Mouse (Mus musculus) midbrain, embryonic 10.5 days (tissue): Measurements from ENCODE around the gene Chst1. TPM values are rescaled to one million over a fixed set of nuclear protein-coding genes. Genes with fewer than 3 reads are reported as not detected.

Source experiments
- DNase-seq: peaks from one replicate; pipeline ENCODE4 v3.0.0-alpha.2; 2017; ENCODE audit warnings: low spot score
- H3K27ac ChIP-seq: fragments of 300-500 bp; sonication (generic); replicated peaks from 2 replicates; pipeline ENCODE4 v1.5.1; 2016; ENCODE audit warnings: mild to moderate bottlenecking
- H3K27me3 ChIP-seq: fragments of 300-500 bp; sonication (generic); 2 replicates; pipeline ENCODE4 v1.6.1; 2016; ENCODE audit warnings: low read depth, mild to moderate bottlenecking; ENCODE audit not compliant: poor library complexity, severe bottlenecking
- H3K36me3 ChIP-seq: fragments of 300-500 bp; sonication (generic); 2 replicates; pipeline ENCODE4 v1.6.1; 2016; ENCODE audit warnings: mild to moderate bottlenecking, moderate library complexity
- H3K4me1 ChIP-seq: fragments of 300-500 bp; sonication (generic); 2 replicates; pipeline ENCODE4 v1.6.1; 2016
- H3K4me3 ChIP-seq: fragments of 300-500 bp; sonication (generic); 2 replicates; pipeline ENCODE4 v1.5.1; 2016; ENCODE audit warnings: mild to moderate bottlenecking, moderate library complexity
- H3K9me3 ChIP-seq: fragments of 300-500 bp; sonication (generic); replicated peaks from 2 replicates; pipeline ENCODE4 v1.6.1; 2016; ENCODE audit warnings: mild to moderate bottlenecking
- WGBS: fragments of 180-500 bp; shearing (Covaris S2); methylation state at CpG from one replicate; pipeline ENCODE4 v1.1.7; 2016; 5-methylcytosine and 5-hydroxymethylcytosine counted together
- polyA plus RNA-seq: library from polyadenylated mRNA; unstranded; fragments of >200 nt; fragmentation: Nextera tagmentation; extraction: Ambion mirVana; gene quantifications from 2 replicates; pipeline ENCODE4 v1.2.1, GENCODE M21; 2016

Chst1 gene
- polyA plus RNA-seq = 5.1 and 5.7 TPM in 2 replicates

DNA sequence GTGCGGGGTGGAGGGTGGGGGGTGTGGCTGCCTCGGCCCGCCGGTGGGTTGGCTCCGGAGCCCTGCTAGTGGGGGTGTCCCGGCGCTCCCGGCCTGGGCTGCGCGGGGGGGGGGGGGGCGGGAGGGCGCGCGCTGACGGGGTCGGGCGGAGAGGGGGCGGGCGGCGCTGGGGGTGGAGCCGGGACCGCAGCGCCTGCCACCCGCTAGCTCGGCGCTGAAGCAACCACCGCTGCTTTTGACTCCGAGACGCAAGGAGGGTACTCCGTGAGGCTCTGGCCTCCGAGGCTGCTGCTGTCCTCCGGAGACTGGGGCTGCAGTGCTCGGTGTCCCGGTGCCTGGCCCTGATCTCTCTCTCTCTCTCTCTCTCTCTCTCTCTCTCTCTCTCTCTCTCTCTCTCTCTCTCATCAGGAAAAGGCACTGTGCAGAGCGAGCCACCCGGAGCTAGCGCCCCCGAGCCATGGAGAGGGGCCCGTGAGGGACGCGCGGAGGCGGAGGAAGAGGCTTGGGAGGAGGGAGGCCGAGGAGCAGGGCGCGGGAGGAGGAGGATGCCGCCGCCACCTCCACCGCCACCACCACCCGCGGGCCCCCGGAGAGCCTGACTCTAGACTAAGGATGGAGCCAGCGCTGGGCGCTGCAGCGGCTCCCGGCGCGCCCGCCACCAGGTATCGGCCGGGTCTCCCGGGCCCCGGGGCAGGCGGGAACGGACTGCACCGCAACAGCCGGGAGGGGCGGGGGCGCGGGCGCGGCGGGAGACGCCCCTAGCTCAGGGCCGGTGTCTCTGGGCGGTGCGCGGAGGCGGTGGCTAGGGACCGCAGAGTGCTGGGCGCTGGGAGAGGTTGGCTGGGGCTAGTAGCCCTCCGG lies at the start of gene Chst1:
Gene Chst1, plus strand, starts transcription at position 221 of the 861 bp plus-strand sequence.
- peaks cover 88% of the 10 kb centered on the region for H3K27me3 ChIP-seq
- H3K4me1 ChIP-seq = peaks cover 80% of the 10 kb centered on the region
- no peaks in the 10 kb centered on the region for H3K36me3 ChIP-seq
- H3K9me3 ChIP-seq = no peaks in the 10 kb centered on the region
- WGBS = under 1% methylated on average over 64 of the region's 82 CpGs
- peak; percentile 71 for DNase-seq
- peak within 1 kb of the TSS; percentile 87 for H3K4me3 ChIP-seq
- H3K27ac ChIP-seq = peak within 1 kb of the TSS; percentile 89

- H3K27me3 ChIP-seq = no peaks in the 10 kb centered on the region; the same call in 1 of the 2 replicates
- no peak for DNase-seq
- no peaks in the 10 kb centered on the region for H3K36me3 ChIP-seq
- no peak overlapping the region for H3K27ac ChIP-seq
- peaks cover 9% of the 10 kb centered on the region for H3K4me1 ChIP-seq
- WGBS = 79% methylated on average over 2 of the region's 2 CpGs
- H3K4me3 ChIP-seq = no peak overlapping the region
- H3K9me3 ChIP-seq = no peaks in the 10 kb centered on the region
Observed at GRCm38 (mm10) chr2:92550051-92550450, 49.5 kb upstream of the Chst1 start.

GRCm38 (mm10) chr2:92554536-92554935 lies 45.0 kb upstream of the Chst1 start:
- Histone ChIP-seq H3K36me3 (no peaks in the 10 kb centered on the region), H3K4me3 (no peak overlapping the region), H3K27me3 (no peaks in the 10 kb centered on the region), H3K4me1 (peaks cover 15% of the 10 kb centered on the region), H3K9me3 (no peaks in the 10 kb centered on the region), H3K27ac (no peak overlapping the region)
- no peak for DNase-seq

DNA sequence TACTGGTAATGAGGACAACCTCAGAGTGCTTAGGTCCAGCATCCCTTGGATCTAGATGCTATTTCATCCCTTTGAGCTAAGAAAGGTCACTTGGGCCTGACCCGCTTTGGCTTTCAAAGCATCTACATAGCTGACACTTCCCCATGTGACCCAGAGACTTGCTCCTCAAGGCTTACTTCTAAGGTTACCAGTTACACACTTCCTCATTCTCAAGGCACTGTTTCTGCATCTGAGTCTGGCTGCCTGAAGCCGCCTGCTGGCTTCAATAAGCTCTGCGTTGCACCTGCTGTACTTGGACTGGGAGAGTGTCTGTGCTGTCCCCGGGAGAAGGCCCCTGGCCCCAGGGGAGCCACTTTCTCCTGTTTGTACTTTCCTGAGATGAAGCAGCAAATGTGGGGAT lies 36.6 kb upstream of the Chst1 start:
- Histone ChIP-seq H3K36me3 (no peaks in the 10 kb centered on the region), H3K27me3 (no peaks in the 10 kb centered on the region), H3K27ac (no peak overlapping the region), H3K4me1 (peaks cover 7% of the 10 kb centered on the region; the same call in 1 of the 2 replicates), H3K9me3 (peaks cover 18% of the 10 kb centered on the region), H3K4me3 (no peak overlapping the region)
- WGBS = 69% methylated on average over 4 of the region's 4 CpGs
- DNase-seq = no peak

DNA sequence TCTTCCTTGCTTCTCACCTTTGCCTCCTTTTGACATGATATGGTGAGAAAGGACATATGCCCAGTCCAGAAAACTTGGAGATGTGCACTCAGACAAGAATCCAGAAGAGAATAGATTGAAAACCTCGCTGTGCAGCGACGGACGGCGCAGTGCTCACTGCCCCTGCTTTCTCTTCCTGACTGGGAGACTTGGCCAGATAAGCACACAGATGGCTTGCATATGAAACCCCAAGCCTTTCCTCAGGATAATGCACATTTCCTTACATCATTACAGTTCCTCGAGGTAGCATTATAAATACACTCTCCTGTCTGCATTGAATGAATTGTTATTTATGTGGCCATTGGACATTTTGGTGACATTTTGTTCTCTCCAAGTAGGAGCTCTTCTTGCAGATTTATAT lies 28.9 kb upstream of the Chst1 start:
- no peak for DNase-seq
- Histone ChIP-seq H3K4me3 (no peak overlapping the region), H3K9me3 (peaks cover 9% of the 10 kb centered on the region), H3K4me1 (no peaks in the 10 kb centered on the region), H3K36me3 (no peaks in the 10 kb centered on the region), H3K27me3 (no peaks in the 10 kb centered on the region), H3K27ac (no peak overlapping the region)
- 86% methylated on average over 6 of the region's 6 CpGs for WGBS

GRCm38 (mm10) chr2:92577824-92578223 lies 21.7 kb upstream of the Chst1 start:
- Histone ChIP-seq H3K4me3 (no peak overlapping the region), H3K9me3 (no peaks in the 10 kb centered on the region), H3K36me3 (no peaks in the 10 kb centered on the region), H3K27me3 (no peaks in the 10 kb centered on the region), H3K27ac (no peak overlapping the region), H3K4me1 (peaks cover 4% of the 10 kb centered on the region; the same call in 1 of the 2 replicates)
- WGBS = 83% methylated on average over 9 of the region's 9 CpGs
- DNase-seq = no peak

DNA sequence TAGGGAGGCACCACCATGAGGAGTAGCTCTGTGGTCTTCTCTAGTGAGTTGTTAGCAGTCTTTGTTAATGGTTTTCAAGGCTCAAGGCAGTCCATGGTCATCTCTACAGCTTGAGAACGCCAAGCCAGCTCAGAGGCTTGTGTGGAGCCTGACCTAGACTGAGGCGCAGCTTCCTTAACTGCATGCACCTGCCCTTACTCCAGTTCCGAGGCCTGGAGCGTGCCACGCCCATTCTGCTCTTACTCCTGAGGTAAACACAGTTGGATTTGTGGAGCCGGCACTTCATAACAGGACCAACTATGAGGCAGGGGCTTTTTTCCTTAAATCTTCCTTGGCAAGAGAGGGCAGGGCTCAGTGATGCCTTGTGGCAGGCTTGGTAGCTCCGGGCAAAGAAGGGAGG lies 18.2 kb upstream of the Chst1 start:
- no peaks in the 10 kb centered on the region for H3K27me3 ChIP-seq
- 93% methylated on average over 7 of the region's 7 CpGs for WGBS
- H3K4me1 ChIP-seq = peaks cover 4% of the 10 kb centered on the region; the same call in 1 of the 2 replicates
- no peak overlapping the region for H3K4me3 ChIP-seq
- no peaks in the 10 kb centered on the region for H3K9me3 ChIP-seq
- DNase-seq = no peak
- H3K27ac ChIP-seq = no peak overlapping the region
- no peaks in the 10 kb centered on the region for H3K36me3 ChIP-seq

GRCm38 (mm10) chr2:92582596-92582995 lies 16.9 kb upstream of the Chst1 start:
- no peaks in the 10 kb centered on the region for H3K27me3 ChIP-seq
- H3K4me3 ChIP-seq = no peak overlapping the region
- WGBS = 82% methylated on average over 5 of the region's 5 CpGs
- no peaks in the 10 kb centered on the region; the same call in 1 of the 2 replicates for H3K9me3 ChIP-seq
- no peaks in the 10 kb centered on the region for H3K36me3 ChIP-seq
- H3K27ac ChIP-seq = no peak overlapping the region
- DNase-seq = no peak
- peaks cover 6% of the 10 kb centered on the region; the same call in 1 of the 2 replicates for H3K4me1 ChIP-seq

DNA sequence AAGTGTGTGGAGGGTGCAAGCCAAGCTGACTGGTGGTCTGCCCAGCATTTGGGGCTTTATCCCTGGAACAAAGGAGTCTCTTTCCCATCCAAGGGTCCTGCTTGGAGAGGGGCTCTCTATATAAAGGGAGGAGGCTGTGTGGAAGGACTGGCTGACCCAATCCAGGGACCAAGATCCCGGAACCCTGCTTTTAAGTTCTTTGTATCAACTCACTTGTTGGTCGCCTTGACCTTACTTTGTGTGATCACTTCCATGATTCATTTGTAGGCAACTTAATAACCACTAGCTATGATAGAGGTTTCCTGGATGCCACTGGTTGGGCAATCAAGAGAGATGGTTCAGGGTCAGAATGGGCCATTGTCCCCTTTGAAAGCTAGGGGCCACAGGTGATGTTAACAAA lies 11.7 kb upstream of the Chst1 start:
- no peak overlapping the region for H3K27ac ChIP-seq
- WGBS = 87% methylated on average over 2 of the region's 2 CpGs
- no peaks in the 10 kb centered on the region for H3K36me3 ChIP-seq
- H3K4me3 ChIP-seq = no peak overlapping the region
- H3K27me3 ChIP-seq = no peaks in the 10 kb centered on the region; the same call in none of the 2 replicates
- 0 out of 2 replicates have a peak, but pooled peaks cover 8% of the 10 kb centered on the region for H3K4me1 ChIP-seq
- H3K9me3 ChIP-seq = no peaks in the 10 kb centered on the region; the same call in 1 of the 2 replicates
- DNase-seq = no peak

DNA sequence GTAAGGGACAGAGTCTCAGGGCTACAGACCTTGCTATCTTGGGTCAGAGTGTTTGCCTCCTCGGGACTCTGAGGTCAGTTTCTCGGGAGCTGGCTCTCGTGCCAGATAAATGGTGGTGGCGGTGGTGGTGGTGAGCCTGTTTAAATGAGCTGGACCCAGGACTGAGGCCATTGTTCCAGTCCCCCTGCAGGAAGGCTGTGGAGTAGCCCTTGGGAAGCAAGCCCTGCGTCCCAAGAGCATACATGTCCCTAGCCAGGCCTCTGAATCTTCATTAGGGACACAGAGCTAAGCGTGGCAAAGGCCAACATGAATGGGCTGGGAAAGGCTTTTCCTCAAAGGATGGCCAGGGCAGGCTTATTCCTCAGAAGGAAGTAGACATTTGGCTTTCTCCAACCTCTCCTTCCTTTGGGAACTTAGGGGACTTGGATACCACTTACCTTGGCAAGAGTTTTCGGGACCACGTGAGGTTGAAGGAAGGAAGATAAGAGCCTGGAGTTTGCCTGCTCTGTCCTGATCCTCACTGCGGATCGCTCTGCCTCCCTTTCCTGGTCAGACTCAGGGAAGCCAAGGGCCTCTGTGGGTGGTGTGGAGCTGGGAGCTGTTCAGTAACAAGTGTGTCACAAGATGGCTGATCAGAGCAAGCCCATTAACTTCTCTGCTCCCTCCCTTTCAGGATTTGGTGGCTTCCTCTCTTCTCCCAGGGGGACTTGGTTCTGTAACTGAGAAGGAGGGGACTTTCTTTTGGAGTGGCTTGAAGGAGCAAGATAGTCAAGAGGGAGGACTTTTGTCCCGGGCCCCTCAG lies 4.4 kb upstream of the Chst1 start:
- Histone ChIP-seq H3K27ac (no peak overlapping the region; the same call in 1 of the 2 replicates), H3K36me3 (no peaks in the 10 kb centered on the region), H3K4me3 (no peak overlapping the region), H3K27me3 (peaks cover 50% of the 10 kb centered on the region), H3K9me3 (no peaks in the 10 kb centered on the region), H3K4me1 (peaks cover 43% of the 10 kb centered on the region)
- no peak for DNase-seq
- WGBS = 66% methylated on average over 11 of the region's 11 CpGs

DNA sequence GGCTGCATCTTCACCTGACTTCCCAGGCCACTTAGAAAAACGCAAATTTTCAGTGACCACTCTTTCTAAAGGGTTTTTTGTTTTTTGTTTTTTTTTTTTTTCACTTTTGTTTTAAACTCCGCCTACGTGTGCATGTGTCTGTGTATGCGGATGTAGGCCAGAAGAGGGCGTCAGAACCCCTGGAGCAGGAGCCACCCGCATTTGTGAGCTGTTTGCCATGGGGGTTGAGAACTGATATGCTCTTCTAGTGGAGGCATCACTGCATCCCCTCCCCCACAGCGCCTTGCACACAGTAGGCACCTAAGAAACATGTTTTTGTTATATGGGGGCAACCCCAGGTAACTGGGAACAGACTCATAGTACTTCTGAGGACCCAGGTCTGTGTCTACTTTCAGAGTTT lies 2.2 kb upstream of the Chst1 start:
- DNase-seq = peak; percentile 37
- 3% methylated on average over 7 of the region's 7 CpGs for WGBS
- Histone ChIP-seq H3K4me3 (no peak overlapping the region), H3K27me3 (peaks cover 70% of the 10 kb centered on the region), H3K9me3 (no peaks in the 10 kb centered on the region), H3K36me3 (no peaks in the 10 kb centered on the region), H3K27ac (no peak overlapping the region), H3K4me1 (peaks cover 65% of the 10 kb centered on the region)

- no peaks in the 10 kb centered on the region for H3K9me3 ChIP-seq
- WGBS = 28% methylated on average over 11 of the region's 11 CpGs
- H3K4me3 ChIP-seq = peak overlapping the region; percentile 87
- H3K27ac ChIP-seq = peak overlapping the region; percentile 89
- peak; percentile 55 for DNase-seq
- H3K27me3 ChIP-seq = peaks cover 86% of the 10 kb centered on the region
- H3K4me1 ChIP-seq = peaks cover 81% of the 10 kb centered on the region
- no peaks in the 10 kb centered on the region for H3K36me3 ChIP-seq
Observed at GRCm38 (mm10) chr2:92598941-92599486, 493 bp upstream of the Chst1 start.
